Mouse (Mus musculus) layer of hippocampus, adult 2 months (tissue): ENCODE results near the gene Rdh9. TPM values are rescaled to one million over a fixed set of nuclear protein-coding genes. Genes with fewer than 3 reads are reported as not detected.

Source experiments
- DNase-seq, 2 experiments: peaks; one replicate each; pipeline ENCODE4 v3.0.0; 2022; ENCODE audit warnings: low spot score in 2 of 2
- H3K27ac ChIP-seq: fragments of 200-600 bp; 2 replicates; pipeline ENCODE4 v1.8.1; 2022
- H3K4me3 ChIP-seq: fragments of 200-600 bp; 2 replicates; pipeline ENCODE4 v1.8.1; 2022; ENCODE audit warnings: mild to moderate bottlenecking
- CTCF ChIP-seq: fragments of 200-600 bp; conservative IDR thresholded peaks from 2 replicates; pipeline ENCODE4 v1.8.1; 2022; ENCODE audit warnings: antibody characterized with exemption, mild to moderate bottlenecking, moderate library complexity
- long read RNA-seq, 2 experiments: library from polyadenylated mRNA; stranded (forward); transcript quantifications; one replicate each; pipeline ENCODE4 v2.0.0; 2021; ENCODE audit warnings: borderline mapping rate in 2 of 2
- total RNA-seq, 2 experiments: library from RNA; stranded (reverse); gene quantifications; 2 replicates each; pipeline ENCODE4 v1.2.3; 2021

Gene Rdh9
- under 1 TPM in 1 of 2 experiments, not detected in 1; 0.61 TPM for total RNA-seq
- long read RNA-seq, experiment 1, result 0 reads
- long read RNA-seq, experiment 2, result 0 reads

- no peak for DNase-seq
- Histone ChIP-seq H3K4me3 (no peak within 1 kb of the TSS), H3K27ac (no peak within 1 kb of the TSS)
- TF ChIP-seq CTCF, result no peak
These were observed at the start of gene Rdh9 for GRCm38 (mm10) chr10:127776011-127776410. Gene Rdh9, plus strand, starts transcription at chr10:127776386.

- no peak overlapping the region for H3K4me3 ChIP-seq
- no peak overlapping the region for H3K27ac ChIP-seq
- TF ChIP-seq CTCF, result no peak
- DNase-seq, result no peak
These were observed 47.7 kb upstream of the Rdh9 start for GRCm38 (mm10) chr10:127728437-127728836.

GRCm38 (mm10) chr10:127730285-127730932 lies 45.8 kb upstream of the Rdh9 start:
- no peak overlapping the region for H3K4me3 ChIP-seq
- DNase-seq, result no peak
- no peak for TF ChIP-seq CTCF
- no peak overlapping the region for H3K27ac ChIP-seq

- no peak for TF ChIP-seq CTCF
- DNase-seq, result no peak
- no peak overlapping the region for H3K27ac ChIP-seq
- no peak overlapping the region for H3K4me3 ChIP-seq
These were observed 45.3 kb upstream of the Rdh9 start for GRCm38 (mm10) chr10:127730933-127731310.

GRCm38 (mm10) chr10:127731397-127731796 lies 44.8 kb upstream of the Rdh9 start:
- Histone ChIP-seq H3K27ac (no peak overlapping the region), H3K4me3 (no peak overlapping the region)
- no peak for TF ChIP-seq CTCF
- no peak for DNase-seq

- DNase-seq, result peak in 1 of 2 experiments; percentile 35
- H3K27ac ChIP-seq, result no peak overlapping the region
- peak; percentile 78 for TF ChIP-seq CTCF
- H3K4me3 ChIP-seq, result no peak overlapping the region
These were observed 41.8 kb upstream of the Rdh9 start for GRCm38 (mm10) chr10:127734434-127734833.

- DNase-seq, result no peak
- Histone ChIP-seq H3K27ac (no peak overlapping the region), H3K4me3 (no peak overlapping the region)
- no peak for TF ChIP-seq CTCF
These were observed 39.9 kb upstream of the Rdh9 start for GRCm38 (mm10) chr10:127736266-127736665.

- TF ChIP-seq CTCF, result no peak
- Histone ChIP-seq H3K27ac (no peak overlapping the region), H3K4me3 (no peak overlapping the region)
- DNase-seq, result no peak
These were observed 39.3 kb upstream of the Rdh9 start for GRCm38 (mm10) chr10:127736916-127737315.

- TF ChIP-seq CTCF, result no peak
- DNase-seq, result no peak
- H3K4me3 ChIP-seq, result no peak overlapping the region
- H3K27ac ChIP-seq, result no peak overlapping the region
These were observed 38.6 kb upstream of the Rdh9 start for GRCm38 (mm10) chr10:127737552-127737951.

- Histone ChIP-seq H3K27ac (no peak overlapping the region), H3K4me3 (no peak overlapping the region)
- TF ChIP-seq CTCF, result peak; percentile 82
- no peak for DNase-seq
These were observed 37.9 kb upstream of the Rdh9 start for GRCm38 (mm10) chr10:127738151-127738882.

- TF ChIP-seq CTCF, result peak; percentile 75
- Histone ChIP-seq H3K27ac (peak within 1 kb of the TSS; percentile 77), H3K4me3 (peak within 1 kb of the TSS; percentile 80)
- DNase-seq, result peak; percentile 49 to 81
These were observed 37.0 kb upstream of the Rdh9 start, which contains the start of gene Zbtb39 for GRCm38 (mm10) chr10:127739083-127739660. Gene Zbtb39, plus strand, starts transcription at chr10:127739538.

GRCm38 (mm10) chr10:127739661-127740161 lies 36.5 kb upstream of the Rdh9 start:
- peak overlapping the region; percentile 77 for H3K27ac ChIP-seq
- no peak for TF ChIP-seq CTCF
- no peak for DNase-seq
- peak overlapping the region; percentile 80 for H3K4me3 ChIP-seq

GRCm38 (mm10) chr10:127744661-127745060 lies 31.5 kb upstream of the Rdh9 start:
- no peak overlapping the region for H3K4me3 ChIP-seq
- peak in 1 of 2 experiments; percentile 44 for DNase-seq
- peak; percentile 83 for TF ChIP-seq CTCF
- no peak overlapping the region for H3K27ac ChIP-seq
